Mouse (Mus musculus) mesoderm, embryonic 11.5 days (tissue): ENCODE measurements around the gene 4430402I18Rik.
"Not testable (repeated sequence)": the region's sequence is repeated elsewhere in the genome, so short reads cannot be mapped to it uniquely, and the experiment has no call there.

Experiments
- DNase-seq: peaks from one replicate; pipeline ENCODE4 v3.0.0-alpha.2; 2012; ENCODE audit warnings: low read depth, low spot score

4430402I18Rik gene

GRCm38 (mm10) chr19:28967652-28968051 is at the start of gene 4430402I18Rik:
TSS of gene 4430402I18Rik (minus strand) at chr19:28967800.
- DNase-seq = peak; percentile 50

GRCm38 (mm10) chr19:29016786-29017185 is 49.2 kb upstream of the 4430402I18Rik start:
- no peak for DNase-seq

- DNase-seq = no peak
These were observed 48.7 kb upstream of the 4430402I18Rik start for GRCm38 (mm10) chr19:29016204-29016765.

GRCm38 (mm10) chr19:29015410-29016203 is 48.0 kb upstream of the 4430402I18Rik start:
- no peak for DNase-seq

- DNase-seq = no peak
These were observed 47.0 kb upstream of the 4430402I18Rik start for GRCm38 (mm10) chr19:29014466-29015055.

- no peak for DNase-seq
These were observed 43.9 kb upstream of the 4430402I18Rik start for GRCm38 (mm10) chr19:29011355-29011990.

- no peak for DNase-seq
These were observed 41.4 kb upstream of the 4430402I18Rik start for GRCm38 (mm10) chr19:29009046-29009445.

- no peak for DNase-seq
These were observed 40.6 kb upstream of the 4430402I18Rik start for GRCm38 (mm10) chr19:29008069-29008706.

- DNase-seq = not testable (repeated sequence)
These were observed 32.7 kb upstream of the 4430402I18Rik start for GRCm38 (mm10) chr19:29000321-29000720.

- DNase-seq = no peak
These were observed 30.5 kb upstream of the 4430402I18Rik start for GRCm38 (mm10) chr19:28997976-28998630.

- DNase-seq = no peak
These were observed 27.8 kb upstream of the 4430402I18Rik start for GRCm38 (mm10) chr19:28995366-28995765.

GRCm38 (mm10) chr19:28994870-28995269 is 27.3 kb upstream of the 4430402I18Rik start:
- DNase-seq = no peak

- DNase-seq = no peak
These were observed 23.8 kb upstream of the 4430402I18Rik start for GRCm38 (mm10) chr19:28991391-28991790.

GRCm38 (mm10) chr19:28990590-28991221 is 23.1 kb upstream of the 4430402I18Rik start:
- DNase-seq = no peak

- DNase-seq = peak; percentile 96
These were observed 22.6 kb upstream of the 4430402I18Rik start, which contains the start of gene Cdc37l1 for GRCm38 (mm10) chr19:28990194-28990589. TSS of gene Cdc37l1 (plus strand) at chr19:28990352.

GRCm38 (mm10) chr19:28989515-28989914 is 21.9 kb upstream of the 4430402I18Rik start:
- DNase-seq = no peak

- DNase-seq = no peak
These were observed 15.0 kb upstream of the 4430402I18Rik start for GRCm38 (mm10) chr19:28982617-28983016.

- peak; percentile 73 for DNase-seq
These were observed 7.4 kb upstream of the 4430402I18Rik start for GRCm38 (mm10) chr19:28974862-28975611.

GRCm38 (mm10) chr19:28970251-28970650 is 2.7 kb upstream of the 4430402I18Rik start:
- DNase-seq = no peak

GRCm38 (mm10) chr19:28969231-28969630 is 1.6 kb upstream of the 4430402I18Rik start:
- DNase-seq = no peak
